Mouse (Mus musculus): ENCODE results near the gene Cmklr1. TPM values are rescaled to one million over a fixed set of nuclear protein-coding genes. Genes with fewer than 3 reads are reported as not detected.

The Cmklr1 gene
- polyA plus RNA-seq, 1 experiment from 2014 or later: 1.7 TPM

GRCm38 (mm10) chr5:113635861-113636565 lies 14.2 kb downstream of the Cmklr1 start:
- DNase-seq (ENCODE audit: low spot score) (no peak), ATAC-seq (replicated peaks; ENCODE audit: insufficient number of reproducible peaks, low FRiP score, low TSS enrichment, low read depth) (no peak)
- no peak overlapping the region for H3K4me2 ChIP-seq (ENCODE audit: low read depth, low read length)
- no peaks in the 10 kb centered on the region for H3K4me1 ChIP-seq (ENCODE audit: control insufficient read depth, insufficient read depth, low read length)
- no peaks in the 10 kb centered on the region for H3K9me3 ChIP-seq (replicated peaks; ENCODE audit: control insufficient read depth, low read length)
- H3K27ac ChIP-seq (replicated peaks; ENCODE audit: low read depth, low read length): no peak overlapping the region
- WGBS: 86% methylated on average over 15 of the region's 15 CpGs
- no peaks in the 10 kb centered on the region for H3K27me3 ChIP-seq (ENCODE audit: control insufficient read depth, insufficient read depth, low read length)
- no peak overlapping the region for H3K9ac ChIP-seq (replicated peaks; ENCODE audit: low read length)
- no peak overlapping the region for H3K4me3 ChIP-seq (ENCODE audit: low read depth, low read length)
- no peaks in the 10 kb centered on the region for H3K36me3 ChIP-seq (replicated peaks; ENCODE audit: control insufficient read depth, insufficient read depth, low read depth, low read length)

GRCm38 (mm10) chr5:113634887-113635610 lies 15.2 kb downstream of the Cmklr1 start:
- no peaks in the 10 kb centered on the region for H3K9me3 ChIP-seq (replicated peaks; ENCODE audit: control insufficient read depth, low read length)
- no peaks in the 10 kb centered on the region for H3K27me3 ChIP-seq (ENCODE audit: control insufficient read depth, insufficient read depth, low read length)
- DNase-seq (ENCODE audit: low spot score): no peak
- no peak overlapping the region for H3K4me3 ChIP-seq (ENCODE audit: low read depth, low read length)
- no peaks in the 10 kb centered on the region for H3K4me1 ChIP-seq (ENCODE audit: control insufficient read depth, insufficient read depth, low read length)
- no peaks in the 10 kb centered on the region for H3K36me3 ChIP-seq (replicated peaks; ENCODE audit: control insufficient read depth, insufficient read depth, low read depth, low read length)
- ATAC-seq (replicated peaks; ENCODE audit: insufficient number of reproducible peaks, low FRiP score, low TSS enrichment, low read depth): no peak
- no peak overlapping the region for H3K27ac ChIP-seq (replicated peaks; ENCODE audit: low read depth, low read length)
- WGBS: 85% methylated on average over 7 of the region's 7 CpGs
- no peak overlapping the region for H3K9ac ChIP-seq (replicated peaks; ENCODE audit: low read length)
- no peak overlapping the region for H3K4me2 ChIP-seq (ENCODE audit: low read depth, low read length)

GRCm38 (mm10) chr5:113634024-113634651 lies 16.1 kb downstream of the Cmklr1 start:
- Histone ChIP-seq H3K9me3 (replicated peaks; ENCODE audit: control insufficient read depth, low read length) (no peaks in the 10 kb centered on the region), H3K36me3 (replicated peaks; ENCODE audit: control insufficient read depth, insufficient read depth, low read depth, low read length) (no peaks in the 10 kb centered on the region), H3K4me1 (ENCODE audit: control insufficient read depth, insufficient read depth, low read length) (no peaks in the 10 kb centered on the region), H3K27ac (replicated peaks; ENCODE audit: low read depth, low read length) (no peak overlapping the region), H3K4me3 (ENCODE audit: low read depth, low read length) (no peak overlapping the region), H3K4me2 (ENCODE audit: low read depth, low read length) (no peak overlapping the region), H3K9ac (replicated peaks; ENCODE audit: low read length) (no peak overlapping the region), H3K27me3 (ENCODE audit: control insufficient read depth, insufficient read depth, low read length) (no peaks in the 10 kb centered on the region)
- ATAC-seq (replicated peaks; ENCODE audit: insufficient number of reproducible peaks, low FRiP score, low TSS enrichment, low read depth) (no peak), DNase-seq (ENCODE audit: low spot score) (no peak)
- 57% methylated on average over 13 of the region's 13 CpGs for WGBS

- no peak for ATAC-seq (replicated peaks; ENCODE audit: insufficient number of reproducible peaks, low FRiP score, low TSS enrichment, low read depth)
- no peaks in the 10 kb centered on the region for H3K27me3 ChIP-seq (ENCODE audit: control insufficient read depth, insufficient read depth, low read length)
- no peak overlapping the region for H3K9ac ChIP-seq (replicated peaks; ENCODE audit: low read length)
- no peaks in the 10 kb centered on the region for H3K9me3 ChIP-seq (replicated peaks; ENCODE audit: control insufficient read depth, low read length)
- 49% methylated on average over 9 of the region's 9 CpGs for WGBS
- H3K27ac ChIP-seq (replicated peaks; ENCODE audit: low read depth, low read length): no peak overlapping the region
- H3K4me1 ChIP-seq (ENCODE audit: control insufficient read depth, insufficient read depth, low read length): no peaks in the 10 kb centered on the region
- DNase-seq (ENCODE audit: low spot score): no peak
- no peak overlapping the region for H3K4me3 ChIP-seq (ENCODE audit: low read depth, low read length)
- H3K36me3 ChIP-seq (replicated peaks; ENCODE audit: control insufficient read depth, insufficient read depth, low read depth, low read length): no peaks in the 10 kb centered on the region
- no peak overlapping the region for H3K4me2 ChIP-seq (ENCODE audit: low read depth, low read length)
These were observed 17.1 kb downstream of the Cmklr1 start for GRCm38 (mm10) chr5:113633037-113633714.

GRCm38 (mm10) chr5:113630116-113630515 lies 20.1 kb downstream of the Cmklr1 start:
- Histone ChIP-seq H3K4me1 (ENCODE audit: control insufficient read depth, insufficient read depth, low read length) (no peaks in the 10 kb centered on the region), H3K4me3 (ENCODE audit: low read depth, low read length) (no peak overlapping the region), H3K4me2 (ENCODE audit: low read depth, low read length) (no peak overlapping the region), H3K36me3 (replicated peaks; ENCODE audit: control insufficient read depth, insufficient read depth, low read depth, low read length) (no peaks in the 10 kb centered on the region), H3K27ac (replicated peaks; ENCODE audit: low read depth, low read length) (no peak overlapping the region), H3K9me3 (replicated peaks; ENCODE audit: control insufficient read depth, low read length) (no peaks in the 10 kb centered on the region), H3K27me3 (ENCODE audit: control insufficient read depth, insufficient read depth, low read length) (no peaks in the 10 kb centered on the region), H3K9ac (replicated peaks; ENCODE audit: low read length) (no peak overlapping the region)
- ATAC-seq (replicated peaks; ENCODE audit: insufficient number of reproducible peaks, low FRiP score, low TSS enrichment, low read depth): no peak
- WGBS: 64% methylated on average over 10 of the region's 10 CpGs
- DNase-seq (ENCODE audit: low spot score): no peak

- Histone ChIP-seq H3K27me3 (ENCODE audit: control insufficient read depth, insufficient read depth, low read length) (no peaks in the 10 kb centered on the region), H3K36me3 (replicated peaks; ENCODE audit: control insufficient read depth, insufficient read depth, low read depth, low read length) (no peaks in the 10 kb centered on the region), H3K27ac (replicated peaks; ENCODE audit: low read depth, low read length) (no peak overlapping the region), H3K9me3 (replicated peaks; ENCODE audit: control insufficient read depth, low read length) (no peaks in the 10 kb centered on the region), H3K9ac (replicated peaks; ENCODE audit: low read length) (no peak overlapping the region), H3K4me2 (ENCODE audit: low read depth, low read length) (no peak overlapping the region), H3K4me3 (ENCODE audit: low read depth, low read length) (no peak overlapping the region), H3K4me1 (ENCODE audit: control insufficient read depth, insufficient read depth, low read length) (no peaks in the 10 kb centered on the region)
- DNase-seq (ENCODE audit: low spot score) (no peak), ATAC-seq (replicated peaks; ENCODE audit: insufficient number of reproducible peaks, low FRiP score, low TSS enrichment, low read depth) (no peak)
- WGBS: 83% methylated on average over 3 of the region's 3 CpGs
These were observed 21.0 kb downstream of the Cmklr1 start for GRCm38 (mm10) chr5:113629248-113629647.

- Histone ChIP-seq H3K9ac (replicated peaks; ENCODE audit: low read length) (no peak overlapping the region), H3K27me3 (ENCODE audit: control insufficient read depth, insufficient read depth, low read length) (no peaks in the 10 kb centered on the region), H3K36me3 (replicated peaks; ENCODE audit: control insufficient read depth, insufficient read depth, low read depth, low read length) (no peaks in the 10 kb centered on the region), H3K4me3 (ENCODE audit: low read depth, low read length) (no peak overlapping the region), H3K4me1 (ENCODE audit: control insufficient read depth, insufficient read depth, low read length) (no peaks in the 10 kb centered on the region), H3K27ac (replicated peaks; ENCODE audit: low read depth, low read length) (no peak overlapping the region), H3K9me3 (replicated peaks; ENCODE audit: control insufficient read depth, low read length) (no peaks in the 10 kb centered on the region), H3K4me2 (ENCODE audit: low read depth, low read length) (no peak overlapping the region)
- 59% methylated on average over 11 of the region's 11 CpGs for WGBS
- ATAC-seq (replicated peaks; ENCODE audit: insufficient number of reproducible peaks, low FRiP score, low TSS enrichment, low read depth) (no peak), DNase-seq (ENCODE audit: low spot score) (no peak)
These were observed 22.3 kb downstream of the Cmklr1 start for GRCm38 (mm10) chr5:113627820-113628437.

Data from embryonic facial prominence, embryonic 11.5 days (tissue).